Mouse (Mus musculus) layer of hippocampus, adult 6 months (tissue): ENCODE results near the gene Skint9. TPM values are rescaled to one million over a fixed set of nuclear protein-coding genes. Genes with fewer than 3 reads are reported as not detected.

Experiments used
- long read RNA-seq, 2 experiments: library from polyadenylated mRNA; unstranded; transcript quantifications; one replicate each; pipeline ENCODE4 v2.0.0; 2019 to 2020
- polyA plus RNA-seq: library from polyadenylated mRNA; unstranded; fragments of <200 nt; fragmentation: Nextera tagmentation; gene quantifications from 2 replicates; pipeline ENCODE4 v1.2.3, GENCODE M21; 2021

The Skint9 gene
- polyA plus RNA-seq: not detected in 2 replicates
- long read RNA-seq, experiment 1: 0 reads
- long read RNA-seq, experiment 2: 0 reads

GRCm38 (mm10) chr4:112433885-112434284 lies at the start of gene Skint9:
Skint9 (minus strand) TSS chr4:112433985.

Other genes with a start within 250 kb of the Skint9 start
- not detected in 2 replicates for gene Skint3, start 201.7 kb downstream of the Skint9 start, polyA plus RNA-seq
- gene Skint2, start 123.2 kb upstream of the Skint9 start, polyA plus RNA-seq: not detected in 2 replicates